Mouse (Mus musculus): ENCODE data around the gene Sap30bp.

DNA sequence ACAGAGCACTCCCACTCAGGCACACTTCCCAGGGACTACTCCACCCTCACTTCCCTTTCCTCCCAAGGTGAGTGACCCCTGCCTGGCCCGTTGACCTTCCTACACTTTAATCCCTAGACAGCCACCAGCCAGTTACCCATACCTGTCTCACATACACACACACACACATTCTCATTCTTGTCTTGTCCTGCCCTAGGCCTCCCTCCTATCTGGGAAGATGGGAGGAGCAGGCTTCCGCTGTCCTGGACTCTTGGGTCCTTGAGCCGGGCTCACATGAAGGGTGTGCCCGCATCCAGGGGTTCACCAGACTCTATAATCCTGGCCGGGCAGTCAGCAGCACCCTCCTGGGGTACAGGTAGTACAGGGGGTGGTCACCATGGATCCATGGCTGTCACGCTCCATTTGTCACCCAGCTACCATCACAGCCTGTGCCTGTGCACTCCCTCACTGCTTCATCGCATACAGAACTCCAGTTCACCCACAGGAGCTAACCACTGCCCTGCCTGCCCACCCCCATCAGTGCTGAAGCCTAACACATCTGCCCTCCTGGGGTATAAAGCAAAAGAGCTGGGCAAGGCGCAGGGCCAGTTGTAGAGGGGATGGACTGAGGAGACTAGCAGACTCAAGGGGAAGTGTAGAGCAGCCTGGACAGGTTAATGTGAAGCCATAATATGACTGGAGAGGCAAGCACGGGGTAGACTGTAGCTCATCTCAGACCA, 72.8 kb downstream of the Sap30bp start:
- TF ChIP-seq ZMIZ1 (IDR thresholded peaks at IDR 0.05; ENCODE audit: low read depth, low read length) (no peak), ELF1 (IDR thresholded peaks at IDR 0.05; ENCODE audit: low read depth, low read length) (no peak), MAFK (IDR thresholded peaks at IDR 0.05; ENCODE audit: borderline replicate concordance, low read depth, low read length) (no peak), MAX (IDR thresholded peaks at IDR 0.05; ENCODE audit: low read length) (no peak), POLR2A (IDR thresholded peaks at IDR 0.05; ENCODE audit: control insufficient read depth in 1 of 2, insufficient read depth in 1 of 2, low read depth in 1 of 2, low read length in 2 of 2, poor library complexity in 1 of 2) (peak in 1 of 2 experiments; percentile 10; a peak in 1 of 4 replicates), CTCF (IDR thresholded peaks at IDR 0.05 in 2 of 3, conservative IDR thresholded peaks at IDR 0.05 in 1 of 3; ENCODE audit: control insufficient read depth in 1 of 3, insufficient read depth in 1 of 3, low read depth in 2 of 3, low read length in 3 of 3, poor library complexity in 1 of 3, severe bottlenecking in 1 of 3) (no peak), JUND (IDR thresholded peaks at IDR 0.05; ENCODE audit: low read depth, low read length) (no peak), SMC3 (IDR thresholded peaks at IDR 0.05; ENCODE audit: low read depth, low read length) (no peak)

All from MEL (cell line).